Mouse (Mus musculus) regulatory T cell (primary cell): ENCODE results near the gene Cacna1c.

ENCODE experiments used
- in situ Hi-C: fragments of 300-600 bp; cut with MboI, MseI; formaldehyde crosslinking; loops from one replicate; pipeline ENCODE4 v1.15.1; 2025; ENCODE audit warnings: high pct_unique_total_duplicates

The Cacna1c gene

DNA sequence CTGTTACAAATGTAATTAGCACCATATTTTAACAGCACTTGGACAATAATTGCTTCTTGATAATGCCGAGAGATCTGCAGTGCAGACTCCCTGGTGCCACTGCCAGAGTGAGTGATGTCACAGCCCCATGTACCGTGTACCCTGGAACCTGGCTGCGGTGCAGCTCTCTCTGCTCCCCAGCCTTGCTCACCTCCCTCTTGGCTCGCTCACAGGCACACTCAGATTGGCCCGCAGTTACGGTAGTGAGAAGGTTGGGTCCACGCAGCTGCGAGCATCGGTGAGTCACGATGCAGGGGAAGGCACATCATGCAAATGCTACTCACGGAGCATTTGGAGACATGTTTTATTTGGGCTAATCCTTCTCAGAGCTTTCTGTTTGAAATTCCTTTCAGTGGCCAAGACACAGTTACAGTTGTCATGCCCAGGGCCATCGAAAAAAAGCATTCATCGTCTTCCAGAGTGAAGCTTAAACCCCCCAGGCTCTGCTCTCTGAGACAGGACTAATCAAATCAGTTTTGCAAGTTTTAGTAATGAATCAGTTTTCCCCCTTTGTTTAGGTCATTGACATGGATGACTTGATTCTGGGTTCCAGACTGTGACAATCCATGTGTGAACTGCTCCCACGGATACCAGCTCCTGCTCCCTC is 484.4 kb downstream of the Cacna1c start:
- in situ Hi-C loops = no loop called here

DNA sequence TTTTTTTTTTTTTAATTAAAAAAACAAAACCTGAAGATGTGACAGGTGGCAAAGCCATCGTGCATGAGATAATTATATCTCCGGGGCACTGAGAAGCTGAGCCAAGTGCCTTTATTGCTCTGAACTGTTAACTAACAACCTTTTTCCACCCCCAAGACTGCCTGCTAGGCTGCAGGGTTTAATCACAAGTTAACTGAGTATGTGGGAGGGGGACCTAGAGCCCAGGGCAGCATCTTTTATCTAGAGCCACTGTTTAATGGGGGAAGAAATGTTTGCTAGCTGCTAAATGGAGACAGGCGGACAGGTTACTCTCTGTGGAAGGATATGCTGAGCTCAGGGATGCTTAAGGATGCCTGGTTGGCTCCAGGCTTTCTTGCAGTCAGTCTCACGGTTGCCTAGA is 489.2 kb downstream of the Cacna1c start:
- in situ Hi-C loops = no loop called here

DNA sequence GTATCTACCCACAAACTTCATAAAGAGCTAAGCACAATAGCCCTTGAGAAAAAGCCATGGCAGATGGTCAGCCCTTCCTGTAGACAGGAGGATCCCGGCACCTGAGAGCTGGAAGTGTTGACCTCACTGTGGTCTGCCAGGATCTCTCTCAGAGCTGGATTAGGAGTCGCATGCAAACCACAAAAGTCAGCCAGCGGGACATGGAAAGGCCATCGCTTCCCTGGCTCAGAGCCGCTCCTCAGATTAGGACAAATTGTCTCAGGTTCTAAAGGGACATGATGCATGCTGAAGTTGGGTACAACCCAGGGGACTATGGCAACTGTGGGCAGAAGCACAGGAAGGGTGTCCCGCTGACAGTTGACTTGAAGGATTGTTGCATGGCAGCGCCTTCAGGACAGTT is 490.4 kb downstream of the Cacna1c start:
- in situ Hi-C loops = no loop called here

DNA sequence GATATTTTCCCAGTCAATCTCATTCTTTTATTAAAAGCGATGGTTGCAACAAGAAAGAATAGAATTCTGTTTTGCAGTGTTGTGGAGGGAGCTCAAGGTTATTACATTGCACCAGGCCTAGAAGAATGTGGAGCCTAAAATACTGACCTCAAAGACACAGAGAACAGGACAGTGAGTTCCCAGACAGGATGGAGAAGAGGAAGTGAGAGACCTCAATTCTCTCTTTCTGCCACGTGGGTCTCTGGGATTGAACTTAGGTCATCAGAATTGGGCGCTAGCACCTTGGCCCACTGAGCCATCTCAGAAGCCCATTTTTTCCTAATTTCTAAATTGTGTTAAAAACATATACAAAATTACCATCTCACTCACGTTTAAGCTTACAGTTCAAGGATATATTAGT is 501.6 kb downstream of the Cacna1c start:
- in situ Hi-C loops = loop anchor here (25.0 kb wide), 1 partner anchor 1307 kb away; no protein-coding TSS in a partner anchor

DNA sequence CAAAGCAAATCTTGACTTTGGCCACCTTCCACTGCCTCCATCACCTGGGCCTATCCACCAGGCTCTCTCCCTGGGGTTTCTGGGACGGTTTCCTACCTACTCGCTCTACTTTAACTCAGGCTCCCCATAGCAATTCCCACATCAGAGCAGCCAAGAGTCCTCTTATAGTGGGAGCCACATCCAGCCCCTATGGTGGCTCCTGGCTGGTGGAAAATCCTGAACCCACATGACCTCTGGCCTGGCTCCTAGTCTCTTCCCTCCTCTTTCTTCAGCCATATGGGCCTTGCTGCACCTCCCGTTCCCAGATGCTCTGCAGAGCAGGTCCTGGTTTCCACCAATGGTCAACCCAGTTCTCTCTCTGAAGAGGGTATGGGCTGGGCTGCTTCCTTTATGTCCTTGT is 506.8 kb downstream of the Cacna1c start:
- in situ Hi-C loops = loop anchor here (25.0 kb wide), 1 partner anchor 1302 kb away; no protein-coding TSS in a partner anchor

DNA sequence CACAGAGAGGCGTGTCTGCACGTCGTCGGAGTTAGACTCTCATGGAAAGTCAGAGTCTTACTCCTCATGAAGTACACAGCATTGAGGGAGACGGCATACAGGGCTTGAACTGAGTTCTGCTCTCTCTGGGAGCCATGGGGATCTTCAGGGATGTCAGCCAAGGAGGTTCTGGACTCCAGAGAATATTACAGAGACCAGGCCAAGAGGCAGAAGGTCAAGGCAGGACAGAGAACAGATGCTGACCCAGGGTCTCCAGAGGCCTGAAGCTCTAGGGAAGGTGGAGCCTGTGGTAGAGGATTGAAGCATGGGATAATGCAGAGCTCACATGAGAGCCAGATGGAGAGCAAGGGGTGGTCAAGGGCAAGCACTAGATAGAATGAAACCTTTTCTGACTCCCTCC is 507.4 kb downstream of the Cacna1c start:
- in situ Hi-C loops = loop anchor here (25.0 kb wide), 1 partner anchor 1302 kb away; no protein-coding TSS in a partner anchor

DNA sequence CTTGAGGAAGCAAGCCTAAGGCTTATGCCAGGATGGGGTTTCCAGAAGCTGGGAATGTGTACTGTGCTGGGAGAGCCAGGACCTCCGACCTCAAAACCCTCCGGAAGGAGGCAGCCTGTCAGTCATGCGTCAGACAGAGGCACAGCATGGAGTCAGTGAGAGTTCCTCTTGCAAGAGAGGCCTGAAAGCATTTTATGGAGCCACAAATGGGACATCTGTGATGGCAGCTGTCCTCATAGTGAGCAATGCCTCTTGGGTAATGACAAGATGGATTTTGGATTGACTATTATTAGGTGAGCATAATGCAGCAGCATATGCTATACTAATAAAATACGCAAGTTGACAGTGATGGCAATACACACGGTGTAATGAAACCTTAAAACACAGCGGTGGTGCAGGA is 515.4 kb downstream of the Cacna1c start:
- in situ Hi-C loops = loop anchor here (25.0 kb wide), 1 partner anchor 1294 kb away; no protein-coding TSS in a partner anchor

DNA sequence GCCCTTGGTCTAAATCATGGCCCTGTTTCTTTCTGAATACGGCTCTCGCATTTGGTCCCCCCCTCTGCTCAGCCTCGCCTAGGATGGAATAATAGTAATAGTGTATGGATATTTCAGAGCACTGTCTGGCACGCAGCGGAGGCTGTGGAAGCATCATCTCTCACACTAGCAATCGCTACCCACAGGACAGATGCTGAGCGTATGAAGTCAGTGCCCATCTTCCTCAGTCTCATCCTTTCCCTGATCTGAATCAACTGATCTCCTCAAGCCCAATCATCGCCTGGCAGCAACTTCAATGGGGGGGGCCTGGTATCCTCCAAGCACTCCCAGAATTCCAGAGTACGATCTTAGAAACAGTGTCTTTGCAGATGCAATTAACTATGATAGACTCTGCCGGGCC is 518.2 kb downstream of the Cacna1c start:
- in situ Hi-C loops = loop anchor here (25.0 kb wide), 1 partner anchor 1291 kb away; no protein-coding TSS in a partner anchor

DNA sequence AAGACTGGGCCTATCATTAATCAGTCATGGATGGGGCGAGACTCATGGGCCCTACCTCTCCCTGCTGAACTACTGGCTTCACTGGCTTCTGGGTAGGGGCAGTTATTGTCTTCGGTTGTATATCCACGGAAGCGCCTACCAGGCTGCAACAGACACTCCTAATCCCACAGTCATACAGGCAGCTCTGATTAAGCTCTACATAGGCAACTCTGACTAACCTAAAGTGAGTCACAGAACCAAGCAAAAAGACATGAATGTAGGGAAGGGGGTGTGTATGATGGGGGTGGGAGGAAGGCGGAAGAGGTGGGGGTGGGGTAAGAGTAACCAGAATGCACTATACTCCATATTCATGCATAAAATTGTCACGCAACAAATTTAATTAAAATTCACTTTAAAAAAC is 518.9 kb downstream of the Cacna1c start:
- in situ Hi-C loops = loop anchor here (25.0 kb wide), 1 partner anchor 1290 kb away; no protein-coding TSS in a partner anchor

DNA sequence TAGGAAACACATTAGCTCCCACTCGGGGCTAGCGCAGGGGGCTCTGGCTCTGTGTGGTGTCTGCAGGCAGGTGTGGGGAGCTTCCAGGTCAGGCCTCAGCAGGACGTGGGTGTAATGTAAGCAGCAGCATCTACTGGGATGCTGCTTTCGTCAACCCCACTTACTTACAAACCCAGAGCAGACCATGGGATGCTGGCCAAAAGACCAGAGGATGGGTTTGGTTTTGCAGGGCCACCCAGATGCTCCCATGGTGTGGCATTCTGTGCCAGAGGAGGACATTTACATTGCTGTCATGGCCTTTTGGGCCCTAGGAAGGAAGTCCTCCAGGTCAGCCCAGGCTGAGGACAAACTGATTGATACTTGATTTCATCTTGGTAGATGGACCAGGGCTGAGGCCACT is 521.4 kb downstream of the Cacna1c start:
- in situ Hi-C loops = loop anchor here (25.0 kb wide), 1 partner anchor 1287 kb away; no protein-coding TSS in a partner anchor

DNA sequence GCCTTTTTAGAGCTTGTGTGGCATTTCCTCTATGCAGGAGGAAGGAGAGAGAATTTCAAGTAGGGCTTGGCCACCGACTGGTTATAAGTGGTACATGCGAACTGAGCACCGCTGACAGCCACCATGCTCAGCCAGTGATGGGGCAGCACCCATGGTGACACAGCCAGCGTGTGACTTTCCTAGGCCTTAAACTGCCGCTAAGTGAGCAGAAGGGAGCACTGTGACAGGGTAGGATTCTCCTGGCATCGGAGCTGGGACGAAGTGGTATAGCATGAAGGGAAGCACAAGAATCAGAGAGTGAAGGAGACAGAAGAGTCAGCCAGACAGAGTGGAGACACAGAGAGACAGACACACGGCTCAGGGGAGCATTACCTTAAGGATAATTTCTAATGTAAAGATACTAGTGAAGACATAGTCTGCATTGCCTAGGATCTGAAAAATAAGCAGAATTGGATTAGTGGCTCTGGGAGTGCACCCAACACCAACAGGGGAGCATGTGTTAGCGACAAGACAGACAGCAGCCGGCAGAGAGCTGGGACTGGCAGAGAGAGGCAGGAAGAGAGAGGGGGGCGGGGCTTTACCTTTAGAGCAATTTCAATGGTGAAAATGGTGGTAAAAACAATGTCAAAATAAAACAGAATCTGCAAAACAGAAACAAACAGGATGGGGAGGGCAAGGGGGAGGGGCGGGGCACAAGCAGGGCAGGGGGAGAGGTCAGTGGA is 522.1 kb downstream of the Cacna1c start:
- in situ Hi-C loops = no loop called here

DNA sequence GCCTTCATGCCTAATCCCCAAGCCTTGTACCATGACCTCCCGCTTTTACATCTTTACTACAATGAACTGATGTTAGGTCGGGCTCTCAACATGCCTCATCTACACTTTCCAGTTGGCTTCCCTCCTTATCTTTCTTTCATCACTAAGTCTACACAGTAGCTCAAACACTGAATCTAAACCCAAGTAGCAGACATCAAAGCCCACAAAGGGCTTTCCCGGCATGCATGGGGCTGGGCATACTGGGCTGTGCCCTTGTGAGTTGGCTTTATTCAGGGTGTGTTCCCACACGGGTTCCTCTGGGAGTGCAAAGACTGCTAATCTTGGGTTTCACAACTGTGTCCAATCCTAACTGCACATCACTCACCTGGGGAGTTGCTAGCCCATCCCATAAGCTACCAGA is 542.9 kb downstream of the Cacna1c start:
- in situ Hi-C loops = no loop called here

DNA sequence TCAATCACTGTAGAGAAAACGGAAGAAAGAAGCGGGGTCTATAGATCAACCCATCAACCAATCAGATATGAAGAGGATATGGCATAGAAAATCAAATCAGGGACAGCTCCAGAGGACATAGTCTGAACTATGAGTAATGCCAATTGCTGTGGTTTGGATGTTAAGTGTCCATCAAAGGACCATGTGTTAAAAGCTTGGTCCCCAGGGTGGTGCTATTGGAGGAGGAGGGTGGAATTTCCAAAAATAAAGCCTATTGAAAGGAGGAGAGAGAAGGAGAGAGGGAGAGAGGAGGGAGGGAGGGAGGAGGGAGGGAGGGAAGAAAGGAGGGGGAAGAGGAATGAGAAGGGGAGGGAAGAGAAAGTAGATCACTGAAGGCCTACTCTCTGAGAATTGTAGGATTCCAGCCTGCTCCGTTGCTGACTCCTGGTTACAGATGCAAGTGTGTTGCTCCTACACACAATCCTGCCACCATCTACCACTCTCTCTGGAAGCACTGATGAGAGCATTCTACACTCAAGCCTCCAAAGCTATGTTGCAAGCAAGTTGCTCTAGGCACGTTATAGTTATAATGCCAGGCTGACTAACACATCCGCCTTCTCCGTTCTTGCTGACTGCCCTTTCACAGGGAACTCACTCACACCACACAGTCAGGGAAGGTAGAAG is 547.0 kb downstream of the Cacna1c start:
- in situ Hi-C loops = no loop called here

DNA sequence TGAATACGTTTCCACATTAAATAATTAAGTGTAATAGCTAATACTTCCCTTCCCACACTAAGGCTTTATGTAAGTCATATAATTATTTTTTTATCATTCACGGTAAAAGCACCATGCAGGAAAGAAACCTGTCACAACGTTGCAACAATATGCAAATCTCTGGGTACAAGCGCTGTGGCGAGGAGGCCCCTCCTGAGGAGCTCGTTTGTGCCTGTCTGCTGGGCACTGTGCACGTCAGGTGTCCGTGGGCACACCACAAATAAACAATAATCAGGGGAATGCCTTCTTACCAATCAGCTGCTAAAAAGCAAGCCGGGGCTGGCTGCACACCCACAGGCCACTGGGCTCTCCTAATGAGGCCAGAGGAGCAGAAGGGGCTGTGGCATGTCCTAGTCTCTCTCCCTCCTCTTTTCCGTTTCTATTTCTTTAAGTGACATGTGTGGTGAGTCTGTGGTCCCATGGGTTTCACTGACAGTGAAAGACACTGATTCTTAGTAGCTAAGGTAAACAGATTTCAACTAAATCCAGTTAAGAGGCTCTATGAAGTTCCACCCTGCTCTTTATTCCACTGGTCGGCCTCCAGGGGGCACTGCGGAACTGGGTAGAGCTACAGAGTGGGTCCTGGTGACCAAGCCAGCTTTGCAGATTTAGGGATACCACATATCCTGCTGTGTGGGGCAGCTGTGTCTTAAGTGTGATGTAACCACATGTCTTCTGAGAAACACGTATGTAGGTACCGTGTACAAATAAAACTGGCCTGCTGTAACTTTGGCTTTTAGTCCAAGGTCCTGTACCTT is 549.8 kb downstream of the Cacna1c start:
- in situ Hi-C loops = no loop called here

DNA sequence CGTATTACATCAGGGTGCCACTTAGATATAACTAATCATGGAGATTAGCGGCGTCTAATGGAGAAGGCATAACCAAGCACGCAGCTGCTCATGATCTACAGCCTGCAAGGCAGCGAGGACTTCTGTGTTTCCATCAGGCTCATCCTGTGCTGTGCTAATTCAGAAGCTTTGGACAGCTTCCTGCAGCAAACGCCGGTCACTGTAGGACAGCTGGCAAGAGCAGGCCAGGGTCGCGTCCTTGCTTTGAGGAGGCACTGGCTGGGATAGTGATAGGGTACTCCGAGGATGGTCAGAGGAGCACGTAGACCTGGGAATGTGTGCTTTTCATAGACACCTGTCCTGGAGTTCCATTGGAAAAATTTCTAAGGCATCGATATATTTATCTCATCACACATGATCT is 551.4 kb downstream of the Cacna1c start:
- in situ Hi-C loops = no loop called here

DNA sequence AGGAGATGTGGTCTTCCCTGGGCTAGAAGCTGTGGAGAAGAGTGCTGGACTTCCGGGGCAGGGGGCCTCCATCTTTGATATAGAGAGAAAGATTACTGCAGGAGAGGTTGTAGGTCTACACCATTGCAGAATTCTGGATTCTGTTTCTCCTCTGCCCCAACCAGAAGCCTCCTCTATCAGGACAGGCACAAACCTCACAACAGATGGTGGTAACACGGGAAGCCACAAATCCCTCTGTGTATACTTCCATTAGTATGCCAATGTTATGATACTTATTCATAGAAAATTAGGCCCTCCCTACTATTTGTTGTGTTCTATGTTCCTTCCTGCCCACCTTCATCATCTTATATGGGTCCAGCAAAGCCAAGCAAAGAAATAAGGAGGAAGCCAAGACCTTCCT is 552.7 kb downstream of the Cacna1c start:
- in situ Hi-C loops = no loop called here

DNA sequence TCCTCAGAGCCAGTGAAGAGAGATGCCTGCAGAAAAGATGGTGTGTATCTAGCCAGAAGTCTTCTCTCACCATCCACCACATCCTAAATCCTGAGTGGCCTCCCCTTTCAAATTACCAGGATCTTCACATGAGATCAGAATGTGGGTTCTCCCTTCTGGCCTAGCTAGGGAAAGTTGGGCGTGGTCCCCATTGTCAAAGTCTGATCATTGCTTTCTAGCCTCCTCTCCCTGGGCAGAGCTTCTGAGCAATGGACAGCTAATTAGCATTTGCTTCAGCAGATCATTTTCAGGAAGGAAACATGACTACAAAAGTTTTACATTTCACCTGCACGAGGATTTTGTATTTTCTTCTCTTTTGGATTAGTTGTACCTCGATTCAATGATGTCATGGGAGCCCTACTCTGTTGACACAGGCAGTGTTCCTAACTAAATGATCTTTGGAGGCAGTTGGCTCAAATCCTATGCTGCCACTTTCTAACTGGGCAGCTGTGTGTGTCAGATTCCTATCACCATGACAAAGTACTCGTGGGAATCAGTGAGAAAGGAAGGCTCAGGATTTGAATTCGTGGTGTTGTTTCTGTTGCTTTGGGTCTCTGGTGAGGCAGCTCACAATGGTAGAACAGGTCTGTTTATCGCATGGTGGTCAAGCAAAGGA is 554.4 kb downstream of the Cacna1c start:
- in situ Hi-C loops = no loop called here

DNA sequence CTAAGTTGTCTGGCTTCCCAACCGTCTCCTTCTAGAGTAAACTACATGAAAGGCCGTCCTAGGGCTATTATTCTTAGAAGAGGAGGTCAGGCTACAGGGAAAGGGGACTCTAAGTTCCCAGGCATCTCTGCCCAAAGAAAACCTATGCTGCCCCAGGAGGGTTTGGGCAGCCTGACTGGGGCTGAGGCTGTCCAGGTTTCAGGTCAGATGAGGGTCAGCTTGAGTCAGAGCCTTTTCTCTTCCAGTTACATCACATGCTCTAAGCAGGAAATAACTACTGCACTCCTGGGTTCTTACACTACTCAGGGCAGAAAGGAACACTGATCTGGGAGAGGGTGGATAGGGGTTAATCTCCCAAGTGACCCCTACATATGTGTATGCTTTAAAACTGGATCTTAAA is 556.4 kb downstream of the Cacna1c start:
- in situ Hi-C loops = no loop called here

DNA sequence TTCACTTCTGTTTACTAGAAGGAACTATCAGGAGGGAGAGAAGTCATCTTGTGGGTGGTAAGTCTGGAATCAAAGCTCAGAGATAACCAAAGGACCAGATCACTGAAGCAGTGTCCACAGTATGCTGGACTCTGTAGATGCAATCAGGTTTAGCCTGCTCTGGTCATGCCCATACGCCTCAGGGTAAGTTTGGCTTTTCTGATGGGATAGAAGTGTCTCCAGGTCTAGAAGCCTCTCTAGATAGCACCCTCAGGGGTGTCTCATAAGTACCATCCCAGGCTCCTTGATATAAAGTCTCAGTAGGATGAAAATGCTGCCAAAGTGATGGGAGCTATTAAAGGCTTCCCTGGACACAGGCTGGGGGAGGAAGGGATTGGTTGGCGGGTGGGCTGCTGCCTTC is 557.3 kb downstream of the Cacna1c start:
- in situ Hi-C loops = no loop called here

DNA sequence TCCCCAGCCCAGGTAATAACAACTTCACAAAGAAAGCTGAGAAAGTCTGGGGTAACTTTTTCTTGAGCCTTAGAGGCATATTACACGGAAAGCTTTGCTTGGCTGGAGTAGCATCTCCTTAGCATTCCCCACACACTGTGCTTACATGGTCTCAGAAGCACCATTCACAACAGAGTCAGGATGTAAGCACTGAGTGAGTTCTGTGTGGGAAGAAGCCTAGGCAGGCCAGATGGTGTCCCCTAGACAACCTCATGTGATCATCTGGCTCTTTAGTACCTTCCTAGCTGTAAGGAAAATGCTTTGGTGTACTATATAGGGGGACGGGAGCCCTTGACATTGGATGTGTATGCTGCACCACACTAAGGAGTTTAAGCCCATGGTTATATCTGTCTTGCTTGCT is 563.7 kb downstream of the Cacna1c start:
- in situ Hi-C loops = no loop called here

DNA sequence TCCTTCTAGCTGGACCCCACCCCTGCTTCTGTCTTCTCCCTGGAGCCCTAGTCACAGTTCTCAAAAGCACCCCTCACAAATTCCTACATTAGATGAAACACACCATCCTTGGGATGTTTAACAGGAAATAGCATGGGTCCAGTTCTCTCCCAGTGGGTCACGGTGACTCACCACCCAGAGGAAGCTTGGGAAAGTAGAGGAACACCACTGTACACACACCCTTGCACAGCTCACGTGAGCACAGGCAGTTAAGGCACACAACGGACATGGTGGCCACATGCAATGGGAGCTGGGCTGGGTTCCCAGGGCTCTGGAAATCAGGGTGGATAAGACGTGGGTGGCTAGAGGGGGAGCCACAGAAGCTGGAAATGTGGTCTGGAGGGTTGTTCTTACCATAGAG is 566.2 kb downstream of the Cacna1c start:
- in situ Hi-C loops = no loop called here
